Mouse (Mus musculus) right cerebral cortex, postnatal 10 days (tissue): Measurements from ENCODE around the gene Mov10l1.

ENCODE experiments used
- DNase-seq, 2 experiments: peaks; one replicate each; pipeline ENCODE4 v3.0.0; 2021; ENCODE audit warnings: low spot score in 2 of 2

Gene Mov10l1

GRCm38 (mm10) chr15:88982534-88983079 is at the start of gene Mov10l1:
Gene Mov10l1, plus strand, starts transcription at chr15:88982909.
- no peak for DNase-seq

- DNase-seq: peak in 1 of 2 experiments; percentile 53
Measured at GRCm38 (mm10) chr15:88934141-88934540, 48.6 kb upstream of the Mov10l1 start.

GRCm38 (mm10) chr15:88936619-88937290 is 46.0 kb upstream of the Mov10l1 start:
- DNase-seq: peak in 1 of 2 experiments; percentile 20

- peak in 1 of 2 experiments; percentile 18 for DNase-seq
Measured at GRCm38 (mm10) chr15:88937291-88937650, 45.4 kb upstream of the Mov10l1 start.

- no peak for DNase-seq
Measured at GRCm38 (mm10) chr15:88942783-88943182, 39.9 kb upstream of the Mov10l1 start.

GRCm38 (mm10) chr15:88943896-88944551 is 38.7 kb upstream of the Mov10l1 start:
- peak; percentile 40 to 51 for DNase-seq

GRCm38 (mm10) chr15:88946851-88947250 is 35.9 kb upstream of the Mov10l1 start:
- no peak for DNase-seq

- no peak for DNase-seq
Measured at GRCm38 (mm10) chr15:88951246-88951645, 31.5 kb upstream of the Mov10l1 start.

GRCm38 (mm10) chr15:88954368-88955072 is 28.2 kb upstream of the Mov10l1 start, which contains the start of gene Ttll8:
Gene Ttll8, minus strand, starts transcription at chr15:88954418.
- peak; percentile 45 to 54 for DNase-seq

- DNase-seq: no peak
Measured at GRCm38 (mm10) chr15:88955342-88955741, 27.4 kb upstream of the Mov10l1 start.

GRCm38 (mm10) chr15:88957522-88957921 is 25.2 kb upstream of the Mov10l1 start:
- DNase-seq: no peak

- DNase-seq: no peak
Measured at GRCm38 (mm10) chr15:88964070-88964578, 18.6 kb upstream of the Mov10l1 start.

GRCm38 (mm10) chr15:88972300-88972699 is 10.4 kb upstream of the Mov10l1 start:
- DNase-seq: no peak

- peak; percentile 72 to 75 for DNase-seq
Measured at GRCm38 (mm10) chr15:88978281-88979137, 4.2 kb upstream of the Mov10l1 start, which contains the start of gene Mlc1. Gene Mlc1, minus strand, starts transcription at chr15:88979007.

GRCm38 (mm10) chr15:88979138-88979446 is 3.6 kb upstream of the Mov10l1 start:
- DNase-seq: no peak

GRCm38 (mm10) chr15:88989236-88989635 is 6.5 kb downstream of the Mov10l1 start:
- DNase-seq: no peak

GRCm38 (mm10) chr15:88998636-88999035 is 15.9 kb downstream of the Mov10l1 start:
- peak; percentile 61 to 67 for DNase-seq

- peak; percentile 38 to 48 for DNase-seq
Measured at GRCm38 (mm10) chr15:88999124-88999523, 16.4 kb downstream of the Mov10l1 start.

- DNase-seq: no peak
Measured at GRCm38 (mm10) chr15:89000367-89000766, 17.7 kb downstream of the Mov10l1 start.

GRCm38 (mm10) chr15:89001245-89001644 is 18.5 kb downstream of the Mov10l1 start:
- no peak for DNase-seq

GRCm38 (mm10) chr15:89007002-89007401 is 24.3 kb downstream of the Mov10l1 start:
- DNase-seq: no peak
